Mouse (Mus musculus) lung, adult 2 months (tissue): ENCODE data around the gene Spag9.

ENCODE experiments used
- CTCF ChIP-seq: fragments of 200-500 bp; IDR thresholded peaks from 2 replicates; pipeline ENCODE4 v1.5.1; 2011; ENCODE audit warnings: mild to moderate bottlenecking, low read length, control low read depth; ENCODE audit not compliant: insufficient read depth
- POLR2A ChIP-seq: fragments of 200-500 bp; IDR thresholded peaks from 2 replicates; pipeline ENCODE4 v1.6.1; 2011; ENCODE audit warnings: low read depth, mild to moderate bottlenecking, control low read depth, low read length, borderline replicate concordance; ENCODE audit errors: extremely low read depth

DNA sequence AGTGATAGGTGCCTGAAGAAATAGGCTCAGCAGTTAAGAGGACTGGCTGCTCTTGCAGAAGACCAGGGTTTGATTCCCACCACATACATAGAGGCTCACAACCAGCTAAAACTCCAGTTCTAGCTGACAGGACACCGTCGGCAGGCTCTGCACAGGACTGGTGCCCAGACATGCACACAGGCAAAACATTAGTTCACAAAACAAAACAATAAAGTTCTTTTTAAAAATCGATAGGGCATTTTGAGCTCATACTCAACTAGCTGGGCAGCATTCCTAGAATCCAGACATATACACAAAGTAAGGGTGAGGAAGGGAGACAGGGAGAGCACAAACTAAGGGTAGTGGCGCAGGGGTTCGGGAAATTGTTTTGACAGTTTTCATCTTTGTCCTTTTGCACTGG lies 1.4 kb upstream of the Spag9 start:
- no peak for TF ChIP-seq CTCF
- TF ChIP-seq POLR2A, result no peak
